Mouse (Mus musculus): ENCODE results near the gene Slc35e3.

DNA sequence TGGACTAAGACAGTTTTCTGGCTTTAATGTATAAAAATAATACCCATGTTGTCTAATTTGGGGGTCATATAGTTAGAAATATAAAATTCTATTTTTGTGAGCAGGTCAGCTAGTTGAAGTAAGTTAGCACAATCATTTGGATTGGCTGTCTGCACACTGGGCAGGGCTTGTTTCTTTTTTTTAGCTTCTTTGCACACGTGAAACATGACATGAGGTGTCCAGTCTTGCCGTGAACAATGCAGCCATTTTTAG is 56.1 kb downstream of the Slc35e3 start:
- no peak for TF ChIP-seq POLR2A (IDR thresholded peaks at IDR 0.05; ENCODE audit: borderline replicate concordance, extremely low read depth, insufficient read depth, insufficient read length, poor library complexity, severe bottlenecking)
- TF ChIP-seq CTCF (IDR thresholded peaks at IDR 0.05; ENCODE audit: borderline replicate concordance, extremely low read depth, insufficient read depth, insufficient read length) = no peak

Measured in brain, embryonic 14.5 days (tissue).